ENCODE assay signal across 7 mouse cellular contexts in the genomic region with DNA sequence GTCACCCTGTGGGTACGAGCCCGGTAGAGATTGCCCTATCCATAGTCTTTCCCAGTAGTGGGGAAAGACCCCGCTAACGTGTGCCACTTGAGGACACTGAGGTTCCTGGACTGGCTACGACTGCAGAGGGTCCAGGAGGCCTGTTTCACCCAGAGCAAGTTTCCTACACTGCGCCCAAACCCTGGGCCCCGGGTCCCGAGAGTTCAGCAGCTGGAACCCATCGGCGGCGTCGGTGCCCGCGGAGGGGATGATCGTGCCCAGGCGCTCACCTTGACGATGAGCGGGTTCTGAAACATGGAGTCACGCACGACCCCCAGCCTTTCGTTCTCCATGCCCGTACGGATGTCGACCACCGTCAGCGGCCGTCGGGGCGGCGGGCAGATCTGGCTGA. TPM values are rescaled to one million over a fixed set of nuclear protein-coding genes. Genes with fewer than 3 reads are reported as not detected.
DNase-seq lines count a peak whose midpoint lies in the region; ATAC-seq and TF ChIP-seq lines count a peak whose summit lies in the region.

No protein-coding gene starts in this region.

- H3K36me3 ChIP-seq in lung, embryonic 16.5 days (ENCODE audit: control insufficient read depth, insufficient read depth, low read length), result no peaks in the 10 kb centered on the region
- no peaks in the 10 kb centered on the region for H3K36me3 ChIP-seq in forebrain, embryonic 10.5 days (replicated peaks)
- no peaks in the 10 kb centered on the region for H3K36me3 ChIP-seq in limb, embryonic 13.5 days
- no peaks in the 10 kb centered on the region for H3K36me3 ChIP-seq in small intestine, adult 2 months (ENCODE audit: control insufficient read depth, insufficient read depth, low read length)

- DNase-seq in lung, postnatal 14 days, result no peak
- DNase-seq in forebrain, embryonic 10.5 days (ENCODE audit: extremely low spot score, low spot score), result peak; percentile 41
- no peak for DNase-seq in frontal cortex, postnatal 25 days (ENCODE audit: low spot score in 2 of 2)
- DNase-seq in right cerebral cortex, adult 18-20 months, result no peak

- WGBS in lung, embryonic 16.5 days, result 2% methylated on average over 30 of the region's 30 CpGs
- 2% methylated on average over 30 of the region's 30 CpGs for WGBS in forebrain, embryonic 10.5 days
- 2% methylated on average over 30 of the region's 30 CpGs for WGBS in limb, embryonic 13.5 days
- WGBS in small intestine, adult 2 months, result 1% methylated on average over 30 of the region's 30 CpGs

- peak overlapping the region; percentile 79 for H3K9ac ChIP-seq in lung, embryonic 16.5 days (ENCODE audit: low read length)
- peak overlapping the region; percentile 74 for H3K9ac ChIP-seq in limb, embryonic 13.5 days

- no peaks in the 10 kb centered on the region for H3K9me3 ChIP-seq in lung, embryonic 16.5 days (ENCODE audit: control insufficient read depth, low read length)
- H3K9me3 ChIP-seq in forebrain, embryonic 10.5 days, result no peaks in the 10 kb centered on the region
- H3K9me3 ChIP-seq in limb, embryonic 13.5 days, result no peaks in the 10 kb centered on the region

- H3K4me3 ChIP-seq in lung, embryonic 16.5 days (ENCODE audit: low read length), result peak overlapping the region; percentile 59
- peak overlapping the region; percentile 63 for H3K4me3 ChIP-seq in forebrain, embryonic 10.5 days
- peak overlapping the region; percentile 52 for H3K4me3 ChIP-seq in limb, embryonic 13.5 days
- peak overlapping the region; percentile 88 for H3K4me3 ChIP-seq in small intestine, adult 2 months (ENCODE audit: low read depth, low read length)

- ATAC-seq in lung, embryonic 16.5 days (ENCODE audit: low read depth), result peak; percentile 49
- no peak for ATAC-seq in limb, embryonic 13.5 days (ENCODE audit: low FRiP score, low read depth)

- H3K4me1 ChIP-seq in lung, embryonic 16.5 days (replicated peaks; ENCODE audit: control insufficient read depth, insufficient read depth, low read length), result peaks cover 8% of the 10 kb centered on the region
- peaks cover 22% of the 10 kb centered on the region for H3K4me1 ChIP-seq in forebrain, embryonic 10.5 days
- peaks cover 16% of the 10 kb centered on the region for H3K4me1 ChIP-seq in limb, embryonic 13.5 days
- peaks cover 4% of the 10 kb centered on the region for H3K4me1 ChIP-seq in small intestine, adult 2 months (ENCODE audit: control insufficient read depth, insufficient read depth, insufficient read length, low read length)

- TF ChIP-seq CTCF in small intestine, adult 2 months (IDR thresholded peaks at IDR 0.05; ENCODE audit: extremely low read depth, insufficient read length, insufficient replicate concordance, low read depth, low read length), result no peak

- H3K4me2 ChIP-seq in lung, embryonic 16.5 days (ENCODE audit: low read depth, low read length), result peak overlapping the region; percentile 98
- peak overlapping the region; percentile 76 for H3K4me2 ChIP-seq in limb, embryonic 13.5 days (replicated peaks)

- no peaks in the 10 kb centered on the region; the same call in 1 of the 2 replicates for H3K27me3 ChIP-seq in lung, embryonic 16.5 days (ENCODE audit: control insufficient read depth, insufficient read depth, low read depth, low read length)
- peaks cover 94% of the 10 kb centered on the region for H3K27me3 ChIP-seq in forebrain, embryonic 10.5 days (ENCODE audit: poor library complexity, severe bottlenecking)
- H3K27me3 ChIP-seq in limb, embryonic 13.5 days, result peaks cover 55% of the 10 kb centered on the region
- no peaks in the 10 kb centered on the region for H3K27me3 ChIP-seq in small intestine, adult 2 months (ENCODE audit: control insufficient read depth, insufficient read depth, low read length)

- H3K27ac ChIP-seq in lung, embryonic 16.5 days (ENCODE audit: low read length), result no peak overlapping the region
- H3K27ac ChIP-seq in forebrain, embryonic 10.5 days, result peak overlapping the region; percentile 90
- no peak overlapping the region for H3K27ac ChIP-seq in limb, embryonic 13.5 days
- no peak overlapping the region for H3K27ac ChIP-seq in small intestine, adult 2 months (ENCODE audit: insufficient read depth, low read depth, low read length)

- TF ChIP-seq POLR2A in small intestine, adult 2 months (IDR thresholded peaks at IDR 0.05; ENCODE audit: low read depth, low read length), result no peak

RNA-seq across cellular contexts. Expression of a gene that starts 0.3 kb away (rescaled TPM):
- polyA plus RNA-seq in lung, embryonic 16.5 days (2015; fragmentation: Nextera tagmentation; extraction: Ambion mirVana), result 0.70 and 1.1 TPM in 2 replicates
- polyA plus RNA-seq in forebrain, embryonic 10.5 days (2016; fragmentation: Nextera tagmentation; extraction: Ambion mirVana), result 0.67 and 0.74 TPM in 2 replicates
- 0.24 and 0.65 TPM in 2 replicates for polyA plus RNA-seq in limb, embryonic 13.5 days (2015; fragmentation: Nextera tagmentation; extraction: Ambion mirVana)
- polyA plus RNA-seq in small intestine, adult 2 months (2012; rRNA removed), result 0.16 and 0.18 TPM in 2 replicates

RNA-seq across cellular contexts. Expression of a gene that starts 5.5 kb away (rescaled TPM):
- 11.5 and 12.2 TPM in 2 replicates for polyA plus RNA-seq in lung, embryonic 16.5 days (2015; fragmentation: Nextera tagmentation; extraction: Ambion mirVana)
- polyA plus RNA-seq in forebrain, embryonic 10.5 days (2016; fragmentation: Nextera tagmentation; extraction: Ambion mirVana), result 11.4 and 13.6 TPM in 2 replicates
- polyA plus RNA-seq in limb, embryonic 13.5 days (2015; fragmentation: Nextera tagmentation; extraction: Ambion mirVana), result 10.8 and 11.9 TPM in 2 replicates
- 1.6 and 3.3 TPM in 2 replicates for polyA plus RNA-seq in small intestine, adult 2 months (2012; rRNA removed)
